Mouse (Mus musculus) olfactory bulb, adult 2 months (tissue): ENCODE data around the gene Meis2. TPM values are rescaled to one million over a fixed set of nuclear protein-coding genes. Genes with fewer than 3 reads are reported as not detected.

Source experiments
- H3K27ac ChIP-seq: fragments of 200-500 bp; 2 replicates; pipeline ENCODE4 v1.5.1; 2012; ENCODE audit warnings: low read depth, low read length; ENCODE audit not compliant: insufficient read depth
- H3K4me1 ChIP-seq: fragments of 200-500 bp; 2 replicates; pipeline ENCODE4 v1.6.1; 2012; ENCODE audit warnings: low read length; ENCODE audit not compliant: control insufficient read depth, insufficient read depth
- H3K4me3 ChIP-seq: fragments of 200-500 bp; 2 replicates; pipeline ENCODE4 v1.5.1; 2012; ENCODE audit warnings: mild to moderate bottlenecking, low read depth, low read length, moderate library complexity; ENCODE audit not compliant: insufficient read depth
- CTCF ChIP-seq: fragments of 200-500 bp; IDR thresholded peaks from 2 replicates; pipeline ENCODE4 v1.5.1; 2012; ENCODE audit warnings: low read depth, mild to moderate bottlenecking, low read length, moderate library complexity; ENCODE audit not compliant: insufficient read depth
- POLR2A ChIP-seq: fragments of 200-500 bp; IDR thresholded peaks from 2 replicates; pipeline ENCODE4 v1.6.1; 2012; ENCODE audit warnings: mild to moderate bottlenecking, low read depth, low read length, moderate library complexity; ENCODE audit not compliant: insufficient read depth
- WGBS: fragments of 180-500 bp; shearing (Covaris S2); methylation state at CpG from one replicate; pipeline ENCODE4 v1.1.7; 2018; 5-methylcytosine and 5-hydroxymethylcytosine counted together
- polyA plus RNA-seq: library from polyadenylated mRNA; stranded (reverse); fragments of >200 nt; gene quantifications from 2 replicates; pipeline ENCODE4 v1.2.4, GENCODE M21; 2012; ENCODE audit warnings: low replicate concordance; ENCODE audit not compliant: missing spikeins, insufficient read depth, insufficient read length

The Meis2 gene
- polyA plus RNA-seq, 1 experiment = 356 TPM

GRCm38 (mm10) chr2:115875802-115876531, 189.7 kb downstream of the Meis2 start:
- 38% methylated on average over 8 of the region's 8 CpGs for WGBS
- Histone ChIP-seq H3K4me1 (peaks cover 15% of the 10 kb centered on the region), H3K4me3 (no peak overlapping the region), H3K27ac (no peak overlapping the region)
- no peak for TF ChIP-seq POLR2A
- no peak for TF ChIP-seq CTCF

- peak overlapping the region; percentile 58 for H3K27ac ChIP-seq
- H3K4me1 ChIP-seq = peaks cover 26% of the 10 kb centered on the region
- TF ChIP-seq CTCF (no peak), POLR2A (no peak)
- no peak overlapping the region for H3K4me3 ChIP-seq
- WGBS = 25% methylated on average over 2 of the region's 2 CpGs
These were observed 192.8 kb downstream of the Meis2 start for GRCm38 (mm10) chr2:115872851-115873250.

DNA sequence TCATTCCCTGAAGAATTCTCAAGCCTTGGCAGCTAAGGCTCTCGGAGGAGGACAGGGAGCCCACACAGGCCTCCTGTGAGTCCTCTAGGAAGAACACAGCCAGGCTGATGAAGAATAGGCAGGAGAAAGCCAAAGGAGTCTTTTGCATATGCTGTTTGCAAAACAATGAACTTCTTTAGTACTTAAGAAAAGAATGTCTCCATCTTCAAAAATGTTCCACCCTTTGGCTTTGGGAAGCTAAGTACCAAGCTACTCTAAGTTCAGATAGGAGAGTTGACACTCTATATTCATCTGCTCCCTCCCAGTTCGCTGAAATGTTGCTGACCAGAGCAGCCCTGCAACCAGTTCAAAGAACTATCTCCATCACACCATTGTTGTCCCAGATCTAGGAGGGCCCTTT, 195.7 kb downstream of the Meis2 start:
- Histone ChIP-seq H3K27ac (peak overlapping the region; percentile 41), H3K4me3 (no peak overlapping the region), H3K4me1 (peaks cover 28% of the 10 kb centered on the region)
- 30% methylated on average over 2 of the region's 2 CpGs for WGBS
- TF ChIP-seq POLR2A = no peak
- no peak for TF ChIP-seq CTCF

GRCm38 (mm10) chr2:115860600-115861347, 204.9 kb downstream of the Meis2 start:
- peak overlapping the region; percentile 99 for H3K27ac ChIP-seq
- 13% methylated on average over 25 of the region's 25 CpGs for WGBS
- peaks cover 22% of the 10 kb centered on the region for H3K4me1 ChIP-seq
- TF ChIP-seq POLR2A (no peak), CTCF (no peak)
- H3K4me3 ChIP-seq = no peak overlapping the region

- TF ChIP-seq CTCF = no peak
- Histone ChIP-seq H3K4me1 (peaks cover 23% of the 10 kb centered on the region), H3K27ac (peak overlapping the region; percentile 99), H3K4me3 (no peak overlapping the region)
- 5% methylated on average over 15 of the region's 15 CpGs for WGBS
These were observed 205.5 kb downstream of the Meis2 start for GRCm38 (mm10) chr2:115860141-115860480.

DNA sequence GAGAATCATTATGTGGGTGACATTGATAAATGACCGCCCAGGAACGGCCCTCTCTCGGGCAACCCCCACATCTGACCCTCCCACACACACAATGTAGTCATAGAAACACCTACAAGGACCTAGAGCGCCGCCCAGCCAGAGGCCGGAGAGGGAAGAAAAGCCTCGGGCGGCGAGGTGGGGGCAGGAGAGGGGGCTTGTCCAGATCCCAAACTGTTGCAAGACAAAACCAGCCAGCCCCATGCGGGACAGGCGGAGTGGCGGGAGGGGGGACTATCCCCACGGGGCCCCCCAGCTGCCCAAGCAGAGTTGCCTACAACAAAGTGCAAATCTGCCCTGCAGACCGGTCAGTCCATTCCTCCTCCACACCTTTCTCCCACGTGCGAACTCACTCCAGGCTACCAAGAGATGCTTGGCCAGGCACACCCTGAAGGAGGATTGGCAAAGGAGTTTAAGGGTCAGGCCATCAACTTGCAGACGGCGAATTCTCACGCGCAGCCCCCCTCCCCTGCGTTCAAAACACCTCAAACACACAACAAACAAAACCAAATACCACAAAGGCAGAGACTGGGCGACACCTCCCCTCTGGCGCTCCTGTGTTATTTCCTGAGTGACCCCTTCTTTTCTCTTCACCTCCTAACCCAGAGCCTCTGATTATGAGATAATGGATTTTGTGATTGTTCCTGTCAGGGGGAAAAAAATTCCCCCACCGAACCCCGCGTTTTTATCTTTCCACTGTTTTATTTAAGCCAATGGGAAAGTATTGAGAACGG, 206.1 kb downstream of the Meis2 start:
- peaks cover 28% of the 10 kb centered on the region for H3K4me1 ChIP-seq
- H3K4me3 ChIP-seq = no peak overlapping the region
- peak overlapping the region; percentile 99 for H3K27ac ChIP-seq
- TF ChIP-seq POLR2A (no peak), CTCF (no peak)
- WGBS = 7% methylated on average over 27 of the region's 27 CpGs

GRCm38 (mm10) chr2:115858927-115859326, 206.7 kb downstream of the Meis2 start:
- Histone ChIP-seq H3K27ac (peak overlapping the region; percentile 99), H3K4me3 (no peak overlapping the region), H3K4me1 (peaks cover 26% of the 10 kb centered on the region)
- 9% methylated on average over 10 of the region's 10 CpGs for WGBS
- TF ChIP-seq CTCF (no peak), POLR2A (no peak)

DNA sequence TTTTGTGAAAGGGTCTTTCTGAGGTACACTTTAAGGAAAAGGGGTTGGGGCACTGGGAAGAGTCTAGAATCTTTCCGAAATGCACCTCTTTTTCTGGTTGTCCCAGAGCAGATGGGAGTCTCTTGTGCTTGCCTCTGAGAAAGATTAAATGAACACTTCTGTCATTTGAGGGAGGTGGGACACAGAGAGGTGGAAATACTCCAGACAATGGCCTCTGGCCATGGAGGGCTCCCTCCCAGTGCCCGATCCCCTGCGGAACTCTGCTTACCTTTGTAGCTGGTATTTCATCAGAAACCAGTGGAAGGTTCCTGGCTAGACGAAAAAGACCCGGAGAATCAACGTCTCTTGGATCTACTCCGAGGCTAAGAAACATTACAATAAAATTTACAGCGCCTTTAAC, 207.4 kb downstream of the Meis2 start:
- no peak for TF ChIP-seq POLR2A
- no peak for TF ChIP-seq CTCF
- no peak overlapping the region for H3K4me3 ChIP-seq
- 22% methylated on average over 8 of the region's 8 CpGs for WGBS
- peaks cover 26% of the 10 kb centered on the region for H3K4me1 ChIP-seq
- peak overlapping the region; percentile 78 for H3K27ac ChIP-seq
